Mouse (Mus musculus) fat pad, adult 2 months (tissue): ENCODE data around the gene Ecpas.
A peak's percentile ranks its signal among the peaks of the same experiment; 100 is the strongest.

Source experiments
- DNase-seq: peaks from one replicate; pipeline ENCODE4 v3.0.0-alpha.2; 2011; ENCODE audit warnings: low read depth, low spot score; ENCODE audit errors: extremely low read depth

Ecpas gene

DNA sequence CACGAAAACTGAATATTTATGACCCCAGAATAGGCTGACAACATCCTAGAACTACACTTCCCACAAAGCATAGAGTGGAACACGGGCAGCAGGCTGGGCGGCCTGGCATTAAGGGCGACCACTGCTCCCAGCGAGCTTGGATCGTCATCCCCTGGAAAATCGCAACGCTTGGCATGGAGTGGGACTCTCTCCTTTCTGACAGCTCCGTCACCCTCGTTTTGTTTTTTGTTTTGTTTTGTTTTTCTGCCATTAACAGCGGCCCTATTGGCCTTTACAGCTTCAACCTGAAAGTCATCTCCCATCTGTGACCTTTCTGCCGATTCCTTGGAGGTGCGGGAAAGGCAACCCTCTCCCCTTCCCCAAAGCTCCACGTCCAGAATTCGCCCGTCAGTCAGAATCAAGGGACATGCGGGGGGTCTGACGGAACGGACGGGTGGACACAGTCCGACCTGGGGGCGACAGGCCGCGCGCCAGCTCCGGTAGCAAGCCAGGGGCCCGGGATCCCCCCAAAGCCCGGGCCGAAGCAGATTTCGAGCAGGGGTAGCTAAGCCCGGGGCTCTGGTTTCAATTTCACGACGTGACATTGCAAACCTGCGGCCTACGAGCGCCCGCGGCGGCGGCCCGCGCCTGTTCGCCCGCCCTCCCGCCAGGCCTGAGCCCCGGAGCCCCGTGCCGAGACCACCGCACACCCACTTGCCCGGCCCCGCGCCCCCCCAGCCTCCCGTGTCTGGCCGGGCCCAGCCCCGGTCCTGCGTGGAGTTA lies 1.3 kb downstream of the Ecpas start:
- no peak for DNase-seq

DNA sequence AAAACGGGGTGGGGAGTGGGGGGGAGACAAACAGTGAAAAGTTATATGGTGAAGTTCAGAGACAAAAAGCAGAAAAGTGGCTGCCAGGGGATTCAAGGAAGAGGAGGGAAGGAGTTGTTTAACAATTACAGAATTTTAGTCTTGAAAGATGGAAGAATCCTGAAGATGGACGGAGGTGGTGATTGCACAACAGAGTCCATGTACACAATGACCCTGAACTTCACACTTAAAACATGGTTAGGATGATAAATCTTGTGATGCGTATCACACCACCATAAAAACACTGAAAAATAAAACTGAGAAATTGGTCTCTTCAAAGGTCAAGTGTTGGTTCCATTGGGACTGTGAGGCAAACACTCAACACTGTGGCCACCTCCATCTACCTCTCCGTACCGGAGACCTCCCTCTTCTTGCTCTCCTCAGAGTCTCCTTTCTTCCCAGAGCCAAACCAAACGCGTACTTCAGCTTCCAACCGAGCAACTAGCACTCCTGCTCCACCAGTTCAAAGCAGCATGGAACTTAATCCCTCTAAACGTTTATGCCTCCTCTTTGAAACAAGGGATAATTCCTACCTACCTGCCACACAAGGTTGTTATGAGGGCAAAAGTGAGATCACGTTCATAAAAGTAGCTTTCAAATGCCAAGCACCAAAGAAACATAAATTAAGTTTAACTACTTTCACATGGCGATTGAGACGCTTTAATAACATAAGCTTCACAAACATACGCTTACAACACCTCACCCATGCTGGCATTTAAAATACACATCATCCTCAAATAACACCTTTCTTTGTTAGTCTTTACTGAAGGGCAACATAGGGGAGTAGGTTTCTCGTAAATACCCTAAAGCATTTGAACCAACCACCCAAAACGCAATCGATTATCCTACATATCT lies 2.1 kb downstream of the Ecpas start:
- no peak for DNase-seq

DNA sequence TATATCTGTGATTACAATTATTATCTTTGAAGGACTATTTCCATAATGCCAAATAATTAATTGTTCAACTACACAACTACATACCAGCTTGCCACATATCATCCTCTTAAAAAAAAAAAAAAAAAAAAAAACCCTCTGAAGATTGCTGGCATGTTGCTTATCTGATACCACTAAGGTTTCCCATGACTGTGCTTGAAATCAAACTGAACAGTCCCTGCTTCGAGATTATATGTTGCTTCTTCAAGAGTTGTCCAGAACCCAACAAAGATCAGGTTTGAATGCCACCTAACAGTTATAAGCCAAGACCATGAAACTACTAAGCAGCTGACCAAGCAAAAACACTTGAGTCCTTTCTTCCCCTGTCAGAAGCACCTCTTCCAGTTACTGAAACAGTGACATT lies 5.1 kb downstream of the Ecpas start:
- no peak for DNase-seq

DNA sequence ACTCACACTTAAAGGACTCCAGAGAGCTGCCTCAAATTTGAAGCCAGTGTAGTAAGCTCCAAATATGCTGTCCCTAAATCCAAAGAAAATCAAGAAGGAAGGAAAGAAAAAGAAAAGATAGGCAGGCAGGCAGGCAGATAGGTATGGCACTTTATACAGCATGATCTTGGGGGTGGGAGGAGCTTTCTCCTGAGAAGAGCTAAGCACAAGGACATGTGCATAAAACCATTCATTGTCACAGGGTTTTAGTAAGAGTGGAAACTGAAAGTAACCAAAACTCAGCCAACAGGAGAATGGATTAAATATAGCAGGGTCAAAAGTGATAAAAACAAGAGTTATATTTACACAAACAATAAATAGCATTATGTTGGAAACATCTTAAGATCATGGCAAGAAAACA lies 14.2 kb downstream of the Ecpas start:
- DNase-seq: no peak

DNA sequence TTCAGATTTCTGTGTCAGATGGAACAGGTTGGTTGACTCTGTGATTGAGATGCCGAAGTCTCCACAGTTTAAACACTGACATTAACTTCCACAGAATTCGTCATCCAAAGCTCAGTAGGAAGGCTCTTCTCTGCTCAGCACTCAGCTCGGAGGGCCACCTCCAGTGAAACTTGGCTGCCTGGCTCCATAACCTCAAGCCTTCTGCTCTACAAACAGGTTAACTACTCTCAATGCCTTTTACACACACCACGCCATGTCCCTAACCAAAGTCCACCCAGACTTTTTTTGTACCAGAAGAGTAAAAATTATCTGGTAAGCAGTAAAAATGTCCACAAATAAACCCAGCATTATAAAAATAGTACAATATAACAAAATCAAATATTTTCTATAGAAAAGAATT lies 15.1 kb downstream of the Ecpas start:
- no peak for DNase-seq

DNA sequence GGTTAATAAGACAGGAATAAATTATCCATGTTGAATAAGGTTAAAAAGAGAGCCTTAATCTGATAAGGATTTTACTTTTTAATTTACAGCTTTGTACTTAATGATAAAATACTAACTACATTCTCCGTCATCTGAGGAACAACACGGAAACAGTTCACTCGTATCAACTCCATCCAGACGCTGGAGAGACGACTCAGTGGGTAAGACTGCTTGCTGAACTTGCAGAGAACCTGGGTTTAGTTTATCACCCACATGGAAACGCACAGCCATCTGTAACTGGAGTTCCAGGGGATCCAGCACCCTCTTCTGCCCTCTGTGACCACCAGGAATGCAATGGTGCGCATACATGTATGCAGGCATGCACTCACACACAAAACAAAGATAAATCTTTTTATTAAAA lies 18.1 kb downstream of the Ecpas start:
- DNase-seq: no peak

DNA sequence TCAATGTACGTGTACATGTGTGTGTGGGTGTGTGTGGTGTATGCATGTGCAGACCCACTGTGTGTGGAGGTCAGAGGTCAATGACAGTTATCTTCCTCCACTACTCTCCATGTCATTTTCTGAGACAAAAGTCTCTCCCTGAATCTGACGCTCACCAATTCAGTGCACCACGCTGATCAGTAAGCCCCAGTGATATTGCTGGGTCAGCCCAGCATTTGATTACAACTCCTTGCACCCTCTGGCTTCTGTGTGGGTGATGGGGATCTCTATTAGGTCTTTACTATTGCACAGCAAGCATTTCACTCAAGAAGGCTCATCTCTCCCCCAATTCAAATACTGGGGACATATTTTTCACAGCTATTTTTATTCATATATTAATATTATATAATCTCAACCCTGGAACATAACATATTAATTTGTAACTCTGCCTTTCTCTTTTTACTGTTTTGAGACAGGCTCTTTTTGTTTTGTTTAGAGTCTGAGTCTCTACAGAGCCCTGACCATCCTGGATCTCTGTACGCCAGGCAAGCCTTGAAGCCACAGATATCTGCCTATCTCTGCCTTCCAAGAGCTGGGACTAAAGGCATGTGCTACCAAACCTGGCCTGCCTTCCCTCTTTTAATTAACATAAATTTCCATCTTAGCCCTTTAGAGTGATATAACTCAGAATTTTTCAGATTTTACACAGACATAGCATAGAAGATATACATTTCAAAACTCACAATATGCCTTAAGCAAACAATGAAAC lies 22.3 kb downstream of the Ecpas start:
- DNase-seq: no peak

DNA sequence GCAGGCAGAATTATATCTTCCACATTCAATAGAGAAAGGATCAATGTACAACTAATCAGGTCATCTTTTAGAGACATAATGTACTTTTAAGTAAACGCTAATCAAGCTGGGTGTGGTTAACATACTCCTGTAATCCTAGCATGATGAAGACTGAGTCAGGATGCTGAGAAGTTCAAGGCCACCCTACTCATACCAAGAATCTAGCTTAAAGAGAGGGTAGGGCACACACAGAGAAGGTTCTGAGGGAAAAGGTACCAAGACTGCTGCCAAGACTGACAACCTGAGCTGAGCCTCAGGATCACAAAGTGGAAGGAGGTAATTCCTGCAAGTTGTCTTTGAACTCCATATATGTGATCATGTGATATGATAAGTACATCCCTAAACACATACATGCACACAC lies 24.0 kb downstream of the Ecpas start:
- no peak for DNase-seq

DNA sequence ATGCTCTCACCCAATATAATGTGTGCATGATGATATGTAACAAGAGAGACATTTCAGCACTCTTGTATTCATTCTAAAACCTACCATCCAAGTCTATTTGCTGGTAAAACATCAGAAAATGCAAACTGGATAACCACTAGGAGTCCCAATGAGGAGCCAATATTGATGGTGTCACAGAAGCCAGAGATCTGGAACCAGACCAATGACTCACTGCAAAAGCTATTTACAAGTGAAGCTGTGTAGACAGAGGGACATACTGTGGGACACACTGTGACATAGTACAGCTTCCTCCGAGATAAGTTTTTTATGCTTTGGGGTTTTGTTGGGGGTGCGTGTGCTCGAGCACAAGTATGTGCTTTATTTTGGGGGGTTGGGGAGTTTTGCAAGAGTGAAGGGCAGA lies 24.9 kb downstream of the Ecpas start:
- no peak for DNase-seq

DNA sequence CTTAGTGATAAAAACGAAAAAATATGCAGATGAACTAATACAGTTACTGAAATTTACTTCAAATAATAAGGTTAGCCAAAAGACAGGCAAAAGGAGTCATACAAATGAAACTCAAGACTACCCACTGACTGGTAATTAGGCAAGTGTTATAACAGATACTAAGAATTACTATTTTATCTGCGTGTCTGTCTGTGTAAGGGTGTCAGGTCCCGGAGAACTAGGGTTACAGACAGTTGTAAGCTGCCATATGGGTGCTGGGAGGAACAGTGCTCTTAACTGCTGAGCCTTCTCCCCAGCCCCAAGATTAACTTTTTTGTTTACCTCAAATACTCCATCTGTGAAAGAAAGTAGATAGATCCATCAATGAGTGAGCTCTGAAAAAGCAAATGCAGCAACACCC lies 25.8 kb downstream of the Ecpas start:
- no peak for DNase-seq

DNA sequence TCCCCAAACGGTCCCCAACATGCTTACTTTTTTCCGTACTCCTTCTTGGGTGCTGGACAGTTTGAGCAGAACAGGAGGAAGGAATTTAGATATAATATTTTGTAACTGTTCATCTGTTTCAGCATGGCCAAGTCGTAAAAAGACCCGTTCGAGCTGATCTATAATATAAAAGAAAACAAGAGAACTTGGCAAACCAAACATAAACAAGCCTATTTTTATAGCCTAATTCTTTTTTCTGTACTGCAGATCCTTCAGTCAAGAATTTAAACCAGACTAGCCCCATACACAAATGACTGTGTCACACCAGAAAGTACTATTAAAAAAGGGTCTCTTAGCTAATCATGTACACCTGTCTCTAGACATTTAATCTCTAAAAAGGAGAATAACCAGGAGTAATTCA lies 27.2 kb downstream of the Ecpas start:
- DNase-seq: no peak

DNA sequence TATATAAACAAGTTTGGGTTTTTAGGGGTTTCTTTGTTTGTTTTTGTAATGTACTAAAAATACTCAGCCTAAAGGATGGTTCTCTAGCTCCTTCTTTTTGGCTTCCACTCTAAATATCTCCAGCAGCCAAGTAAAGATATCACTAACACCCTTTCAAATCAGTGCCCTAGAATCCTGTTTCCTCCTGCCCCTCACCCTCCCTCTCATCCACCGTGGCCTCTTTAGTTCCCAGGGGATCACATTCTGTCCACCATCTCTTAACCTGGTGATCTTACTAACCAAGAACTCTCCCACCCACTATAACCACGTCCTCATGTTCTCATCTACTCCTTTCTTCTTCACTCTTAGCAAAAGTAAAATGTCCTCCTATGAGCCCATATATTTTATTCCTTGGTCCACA lies 28.7 kb downstream of the Ecpas start:
- DNase-seq: no peak

DNA sequence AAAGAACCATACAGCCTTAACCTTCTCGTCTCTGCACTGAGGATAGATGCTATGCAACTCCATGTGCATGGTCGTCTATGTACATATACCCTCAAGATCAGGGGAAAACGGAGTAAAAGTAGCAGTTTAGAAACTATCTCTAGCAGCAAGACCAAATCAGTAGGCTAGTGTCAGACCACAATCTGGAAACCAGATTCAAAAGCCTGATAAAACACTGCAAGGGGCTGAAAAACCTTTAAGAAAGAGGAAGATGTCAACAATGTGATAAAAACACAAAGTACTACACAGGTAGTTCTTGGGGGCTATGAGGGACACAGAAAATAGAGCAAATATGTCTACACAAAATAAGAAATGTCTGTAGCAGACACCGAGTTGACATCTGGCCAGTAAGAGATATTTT lies 38.2 kb downstream of the Ecpas start:
- DNase-seq: no peak

DNA sequence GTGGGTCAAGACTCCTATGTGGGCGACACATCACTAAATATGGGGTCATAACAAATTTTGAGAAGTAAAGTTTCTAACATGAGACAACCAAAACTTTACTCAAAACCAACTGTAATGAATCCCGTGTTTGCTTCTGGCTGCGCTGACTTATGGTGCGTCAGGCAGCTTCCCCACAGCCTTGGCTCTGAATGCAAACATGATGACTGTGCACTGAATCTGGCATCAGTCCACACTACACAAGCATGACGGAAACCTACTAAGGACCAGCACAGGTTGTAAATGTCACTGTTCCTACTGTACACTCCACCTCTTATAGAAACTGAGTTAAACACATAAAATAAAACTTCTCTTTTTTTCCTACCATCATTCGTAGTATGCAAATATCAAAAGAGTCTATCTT lies 45.3 kb downstream of the Ecpas start:
- DNase-seq: peak; percentile 31

DNA sequence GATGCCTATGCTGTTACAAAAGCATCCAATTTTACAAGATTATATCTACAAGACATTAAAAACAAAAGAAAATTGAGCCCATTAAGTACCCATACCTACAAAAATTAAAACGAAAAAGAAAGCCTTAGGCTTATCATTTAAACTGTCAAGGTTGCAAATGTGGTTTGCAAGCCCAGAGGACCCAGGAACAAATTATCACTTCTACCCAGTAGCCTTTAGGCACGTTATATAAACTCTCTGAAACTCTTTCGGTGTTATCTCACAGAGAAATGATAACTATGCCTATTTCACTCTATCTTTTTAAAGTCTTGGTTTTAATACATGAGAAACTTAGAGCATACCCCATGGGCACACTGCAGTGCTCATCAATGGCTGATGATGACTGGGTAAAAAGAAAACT lies 79.6 kb downstream of the Ecpas start:
- no peak for DNase-seq

DNA sequence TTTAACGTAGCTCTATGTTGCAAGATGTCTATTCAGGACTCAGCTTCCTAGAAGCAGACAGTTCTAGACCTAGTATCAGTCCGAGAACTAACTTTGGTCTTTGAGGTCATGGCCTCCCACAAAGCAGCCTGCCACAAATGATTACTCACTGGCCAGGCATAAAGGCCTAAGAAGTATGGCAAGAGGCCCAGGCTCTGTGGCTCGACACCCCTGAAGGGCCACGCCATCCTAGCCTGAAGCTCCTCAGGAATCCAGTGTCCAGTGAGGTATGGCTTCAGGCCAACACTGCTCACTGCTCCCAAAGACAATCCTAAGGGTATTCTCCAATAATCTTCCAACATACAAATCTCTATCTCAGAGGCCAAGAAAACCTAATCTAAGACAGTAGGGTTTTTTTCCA lies 86.6 kb downstream of the Ecpas start:
- no peak for DNase-seq

DNA sequence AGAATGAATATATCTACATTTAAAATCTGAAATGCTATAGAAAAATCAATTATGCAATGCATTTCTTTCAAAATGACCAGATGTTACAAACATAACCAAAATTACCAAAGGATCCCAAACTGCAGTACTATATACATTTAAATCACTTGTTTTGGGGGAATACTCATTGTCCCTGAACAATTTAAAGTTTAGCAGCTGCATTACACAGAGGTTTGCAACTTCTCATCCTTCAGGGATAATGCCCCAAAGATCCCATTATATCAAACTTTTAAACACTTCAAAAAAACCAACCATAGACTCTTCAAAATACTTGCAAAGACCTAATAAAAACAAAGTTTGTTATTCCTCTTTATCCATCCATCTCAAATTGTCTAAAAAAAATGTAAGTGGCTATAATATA lies 124.9 kb downstream of the Ecpas start, which contains the start of gene Olfr267:
TSS of gene Olfr267 (minus strand) at position 101 of the 400 bp plus-strand sequence.
- DNase-seq: no peak

DNA sequence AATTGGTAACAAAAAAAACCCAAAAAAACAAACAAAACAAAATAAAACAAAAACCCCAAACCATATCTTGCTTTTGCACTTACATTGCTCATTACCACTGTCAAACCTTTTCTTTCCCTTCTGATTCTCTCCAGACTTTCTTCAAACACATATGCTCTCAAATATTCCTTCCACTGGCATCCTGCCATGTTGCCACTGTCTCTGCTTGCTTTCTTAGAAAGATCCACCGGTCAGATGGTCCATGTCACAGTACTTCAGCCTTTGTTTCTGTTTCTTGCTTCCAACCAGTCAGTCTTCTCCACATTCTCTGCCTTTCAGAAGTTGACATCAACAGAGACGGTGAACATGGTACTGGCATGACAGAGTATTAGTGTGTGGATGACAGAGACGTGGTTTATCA lies 125.9 kb downstream of the Ecpas start:
- no peak for DNase-seq

DNA sequence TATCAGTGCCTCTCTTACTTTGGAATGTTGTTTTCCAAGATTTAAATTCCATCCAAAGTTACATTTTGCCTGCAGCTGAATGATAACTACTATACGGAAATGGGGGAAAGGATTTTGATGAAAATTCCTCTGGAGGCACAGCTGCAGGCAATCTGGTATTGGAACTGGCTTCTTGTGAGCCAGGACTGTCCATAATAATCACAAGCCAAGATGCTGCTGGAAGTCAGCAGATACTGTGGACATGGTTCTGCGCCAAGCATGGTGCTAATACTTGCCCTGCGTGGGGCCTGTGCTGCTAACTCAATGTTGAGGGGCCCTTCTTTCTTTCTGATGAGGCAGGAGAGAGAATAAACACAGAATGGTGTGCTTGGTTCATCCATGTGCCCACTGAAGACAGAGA lies 149.1 kb downstream of the Ecpas start:
- DNase-seq: no peak

DNA sequence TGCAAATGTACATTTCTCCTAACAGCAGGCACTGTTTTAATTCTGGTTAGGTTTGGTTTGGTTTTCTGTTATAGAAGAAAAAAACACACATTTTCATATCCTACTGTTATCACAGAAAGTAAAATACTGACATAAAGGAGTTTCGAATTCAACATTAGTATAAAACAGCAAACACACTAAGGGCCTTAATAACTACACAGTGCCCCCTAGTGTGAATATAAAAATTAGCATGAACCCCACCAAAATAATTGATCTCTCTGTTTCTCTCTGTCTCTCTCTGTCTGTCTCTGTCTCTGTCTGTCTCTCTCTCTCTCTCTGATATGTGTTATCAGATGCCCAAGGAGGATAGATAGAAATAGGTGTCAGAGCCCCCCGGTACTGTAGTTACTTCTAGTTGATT lies 163.0 kb downstream of the Ecpas start:
- no peak for DNase-seq

DNA sequence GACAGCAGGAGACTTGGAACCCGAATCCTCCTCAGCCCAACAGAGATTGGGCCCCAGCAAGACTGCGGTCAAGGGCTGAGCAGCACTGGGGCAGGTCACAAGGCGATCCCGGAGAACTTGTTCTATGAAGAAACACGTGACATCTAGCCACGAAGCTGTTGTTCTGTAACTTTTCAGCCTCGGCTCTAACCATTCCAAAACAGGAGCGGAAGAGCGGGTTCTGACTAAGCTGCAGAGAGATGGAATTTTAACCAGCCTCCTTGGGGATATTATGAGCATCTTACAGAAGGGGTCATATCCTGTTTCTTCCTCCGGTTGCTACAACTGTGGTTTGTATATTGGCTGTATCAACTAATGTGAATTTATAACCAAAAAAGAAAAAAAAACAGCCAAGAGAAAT lies 163.4 kb downstream of the Ecpas start:
- DNase-seq: no peak
